In the genomic region with DNA sequence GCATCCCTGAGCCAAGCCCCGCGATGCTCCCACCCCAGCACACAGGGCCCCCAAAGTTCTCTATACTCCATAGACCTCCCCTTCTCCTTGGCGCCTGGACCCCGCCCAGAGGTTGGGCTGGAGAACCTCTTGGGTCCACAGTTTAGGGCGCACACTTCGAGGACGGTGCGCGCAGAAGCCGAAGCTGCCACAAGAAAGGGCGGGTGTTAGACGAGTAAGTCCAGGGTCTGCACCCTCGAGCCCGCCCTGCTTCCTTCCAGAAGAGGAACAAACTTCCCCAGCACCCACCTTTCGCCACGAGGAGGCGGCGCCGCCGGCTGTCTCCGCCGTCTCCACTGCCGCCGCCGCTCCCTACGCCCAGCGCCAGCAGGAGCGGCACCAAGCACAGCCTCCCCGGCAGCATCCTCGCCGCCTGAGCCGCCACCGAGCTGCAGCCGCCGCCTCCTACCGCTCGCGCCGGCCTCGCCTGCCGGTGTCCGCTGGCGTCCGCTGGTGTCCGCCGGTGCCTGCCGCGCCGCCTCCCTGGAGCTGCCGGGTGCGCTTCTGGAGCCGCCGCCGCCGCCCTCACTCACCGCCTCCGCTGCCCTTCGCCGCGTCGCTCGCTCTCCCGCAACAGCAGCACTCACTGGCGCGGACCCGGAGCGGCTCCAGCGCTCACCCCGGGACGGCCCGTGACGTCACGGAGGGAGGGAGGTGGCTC, we compare ENCODE assay signal across 7 mouse cellular contexts. TPM values are rescaled to one million over a fixed set of nuclear protein-coding genes. Genes with fewer than 3 reads are reported as not detected.
A peak's percentile ranks its signal among the peaks of the same experiment; 100 is the strongest.
DNase-seq lines count a peak whose midpoint lies in the region; ATAC-seq and TF ChIP-seq lines count a peak whose summit lies in the region.

A gene (minus strand): TSS at position 609 of the 700 bp plus-strand sequence.

- WGBS in intestine, postnatal 0 days = under 1% methylated on average over 56 of the region's 73 CpGs
- under 1% methylated on average over 70 of the region's 73 CpGs for WGBS in midbrain, embryonic 11.5 days
- WGBS in stomach, embryonic 14.5 days = under 1% methylated on average over 53 of the region's 73 CpGs

- no peak within 1 kb of the TSS for H3K27ac ChIP-seq in gastrocnemius, adult 2 months
- H3K27ac ChIP-seq in intestine, postnatal 0 days (ENCODE audit: low read depth, low read length) = no peak within 1 kb of the TSS
- H3K27ac ChIP-seq in midbrain, embryonic 11.5 days (ENCODE audit: low read depth, low read length) = no peak within 1 kb of the TSS; the same call in 1 of the 2 replicates
- H3K27ac ChIP-seq in stomach, embryonic 14.5 days (ENCODE audit: low read length) = no peak within 1 kb of the TSS

- H3K4me2 ChIP-seq in intestine, postnatal 0 days (replicated peaks; ENCODE audit: low read depth) = peak within 1 kb of the TSS; percentile 90
- H3K4me2 ChIP-seq in midbrain, embryonic 11.5 days = peak within 1 kb of the TSS; percentile 92
- peak within 1 kb of the TSS; percentile 94 for H3K4me2 ChIP-seq in stomach, embryonic 14.5 days (replicated peaks; ENCODE audit: low read depth, low read length)

- no peak within 1 kb of the TSS for H3K9ac ChIP-seq in intestine, postnatal 0 days (ENCODE audit: low read depth, low read length)
- peak within 1 kb of the TSS; percentile 68 for H3K9ac ChIP-seq in midbrain, embryonic 11.5 days (ENCODE audit: low read length)
- H3K9ac ChIP-seq in stomach, embryonic 14.5 days (replicated peaks; ENCODE audit: low read depth, low read length) = peak within 1 kb of the TSS; percentile 29; the same call in 1 of the 2 replicates

- H3K4me3 ChIP-seq in gastrocnemius, adult 2 months = peak within 1 kb of the TSS; percentile 72
- peak within 1 kb of the TSS; percentile 53 for H3K4me3 ChIP-seq in intestine, postnatal 0 days (ENCODE audit: low read depth, low read length)
- H3K4me3 ChIP-seq in midbrain, embryonic 11.5 days (ENCODE audit: low read depth, low read length) = peak within 1 kb of the TSS; percentile 57
- H3K4me3 ChIP-seq in stomach, embryonic 14.5 days (ENCODE audit: low read depth, low read length) = peak within 1 kb of the TSS; percentile 60

- ATAC-seq in intestine, postnatal 0 days = peak; percentile 31; the same call in 1 of the 2 replicates
- ATAC-seq in midbrain, embryonic 11.5 days (ENCODE audit: low FRiP score) = peak; percentile 95
- ATAC-seq in stomach, embryonic 14.5 days (ENCODE audit: insufficient number of reproducible peaks, insufficient read depth, low FRiP score, low read depth) = peak; percentile 84

- H3K4me1 ChIP-seq in intestine, postnatal 0 days (replicated peaks; ENCODE audit: control insufficient read depth, insufficient read depth, low read length) = no peaks in the 10 kb centered on the region; the same call in 1 of the 2 replicates
- peaks cover 10% of the 10 kb centered on the region for H3K4me1 ChIP-seq in midbrain, embryonic 11.5 days (ENCODE audit: control insufficient read depth, insufficient read depth, low read length)
- H3K4me1 ChIP-seq in stomach, embryonic 14.5 days (ENCODE audit: control insufficient read depth, insufficient read depth, low read length) = peaks cover 4% of the 10 kb centered on the region; the same call in 1 of the 2 replicates

- no peaks in the 10 kb centered on the region for H3K9me3 ChIP-seq in intestine, postnatal 0 days (ENCODE audit: control insufficient read depth)
- H3K9me3 ChIP-seq in midbrain, embryonic 11.5 days (ENCODE audit: control insufficient read depth, low read length) = no peaks in the 10 kb centered on the region
- H3K9me3 ChIP-seq in stomach, embryonic 14.5 days (ENCODE audit: control insufficient read depth, low read depth, low read length) = no peaks in the 10 kb centered on the region

- peaks cover 33% of the 10 kb centered on the region for H3K27me3 ChIP-seq in intestine, postnatal 0 days (replicated peaks; ENCODE audit: control insufficient read depth, insufficient read depth, low read length)
- H3K27me3 ChIP-seq in midbrain, embryonic 11.5 days (ENCODE audit: control insufficient read depth, insufficient read depth, low read length) = peaks cover 27% of the 10 kb centered on the region
- H3K27me3 ChIP-seq in stomach, embryonic 14.5 days (ENCODE audit: control insufficient read depth, insufficient read depth, low read length) = peaks cover 10% of the 10 kb centered on the region; the same call in 1 of the 2 replicates

- intact Hi-C loops in gastrocnemius, adult 2 months (cut with DNase I) = no loop called here
- intact Hi-C loops in left cerebral cortex, postnatal 36 days (cut with DNase I) = loop anchor here (5.0 to 10.0 kb wide), 6 partner anchors 210 to 735 kb away; no protein-coding TSS in a partner anchor

- peak; percentile 80 for DNase-seq in adrenal gland, postnatal 25 days
- peak; percentile 27 to 55 for DNase-seq in cerebellum, postnatal 4 days (ENCODE audit: low spot score in 2 of 2)
- peak; percentile 63 for DNase-seq in gastrocnemius, adult 2 months
- peak; percentile 80 to 89 for DNase-seq in left cerebral cortex, postnatal 36 days (ENCODE audit: low spot score in 2 of 2)
- peak; percentile 97 for DNase-seq in midbrain, embryonic 11.5 days (ENCODE audit: low spot score, missing footprints)

- H3K36me3 ChIP-seq in intestine, postnatal 0 days (ENCODE audit: control insufficient read depth, insufficient read depth) = no peaks in the 10 kb centered on the region
- H3K36me3 ChIP-seq in midbrain, embryonic 11.5 days (ENCODE audit: control insufficient read depth, insufficient read depth, low read length) = no peaks in the 10 kb centered on the region
- H3K36me3 ChIP-seq in stomach, embryonic 14.5 days (ENCODE audit: control insufficient read depth, insufficient read depth, low read length) = no peaks in the 10 kb centered on the region

- TF ChIP-seq CTCF in gastrocnemius, adult 2 months (IDR thresholded peaks at IDR 0.05) = no peak
- peak; percentile 32 for TF ChIP-seq CTCF in intestine, postnatal 0 days (IDR thresholded peaks at IDR 0.05; ENCODE audit: low read depth)

RNA-seq across cellular contexts. Expression of the gene that starts here (rescaled TPM):
- total RNA-seq in adrenal gland, postnatal 25 days (2021) = 5.5 and 5.6 TPM in 2 replicates
- 1 to 10 TPM in 1 of 2 experiments, under 1 TPM in 1; 0.74 to 1.2 TPM for total RNA-seq in gastrocnemius, adult 2 months (2021)
- 0.24 and 0.26 TPM in 2 replicates for polyA plus RNA-seq in intestine, postnatal 0 days (2015; fragmentation: Nextera tagmentation; extraction: Ambion mirVana)
- total RNA-seq in left cerebral cortex, postnatal 36 days (2021) = 10 to 100 TPM; 83.0 to 89.2 TPM
- polyA plus RNA-seq in midbrain, embryonic 11.5 days (2014; fragmentation: Nextera tagmentation; extraction: Ambion mirVana) = 1.6 and 1.7 TPM in 2 replicates
- 2.0 TPM in 2 replicates for polyA plus RNA-seq in stomach, embryonic 14.5 days (2014; fragmentation: Nextera tagmentation; extraction: Ambion mirVana)

Comparison
In these comparisons a context has a peak if more than half of its experiments do, and no peak if none do; other contexts are left out.
1. RNA of the gene that starts here (total RNA-seq): 83.0 to 89.2 TPM in left cerebral cortex, postnatal 36 days; 5.5 to 5.6 TPM in adrenal gland, postnatal 25 days and 0.74 to 1.2 TPM in gastrocnemius, adult 2 months; every median in the first group is over 10 times any median in the second.
2. Peak in ATAC-seq, H3K4me3 ChIP-seq and H3K4me2 ChIP-seq in intestine, postnatal 0 days; RNA of the gene not detected or under 1 TPM.
3. DNase-seq: peak in every context shown above with its lines; median percentile 97 in midbrain, embryonic 11.5 days; 84 in left cerebral cortex, postnatal 36 days; 80 in adrenal gland, postnatal 25 days; 63 in gastrocnemius, adult 2 months; 41 in cerebellum, postnatal 4 days.
4. ATAC-seq: peak in every context shown above with its lines; median percentile 95 in midbrain, embryonic 11.5 days; 84 in stomach, embryonic 14.5 days; 31 in intestine, postnatal 0 days.
5. Peak in every context shown above with its lines, with median percentiles within 50 percentile points of each other: H3K4me3 ChIP-seq and H3K4me2 ChIP-seq.